Mouse (Mus musculus): ENCODE data around the gene Ush2a.

The Ush2a gene

DNA sequence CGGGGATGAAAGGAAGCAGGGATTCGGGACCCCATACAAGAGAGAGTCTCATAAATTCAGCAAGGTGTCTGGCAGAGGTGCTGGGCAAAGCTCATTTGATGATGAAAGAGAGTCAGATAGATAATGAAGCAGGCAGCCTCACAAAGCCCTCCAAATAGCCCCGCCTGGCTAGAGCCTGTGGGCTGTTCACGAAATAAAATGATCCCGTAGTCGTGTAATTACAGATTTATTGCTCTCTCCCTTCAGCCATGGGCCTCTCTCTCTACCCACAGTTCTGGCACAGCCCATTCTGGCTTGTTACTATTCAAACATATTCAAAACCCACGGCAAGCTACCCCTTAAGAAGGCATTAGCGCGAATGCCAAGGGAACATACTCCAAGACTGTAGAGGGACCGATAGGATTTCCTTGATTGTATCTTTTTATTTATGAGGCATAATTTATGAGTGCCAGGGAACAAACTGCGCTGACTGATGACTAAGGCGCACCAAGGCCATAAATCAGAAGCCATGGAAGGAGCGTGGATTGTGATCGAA is 675.5 kb downstream of the Ush2a start:
- DNase-seq: no peak

DNA sequence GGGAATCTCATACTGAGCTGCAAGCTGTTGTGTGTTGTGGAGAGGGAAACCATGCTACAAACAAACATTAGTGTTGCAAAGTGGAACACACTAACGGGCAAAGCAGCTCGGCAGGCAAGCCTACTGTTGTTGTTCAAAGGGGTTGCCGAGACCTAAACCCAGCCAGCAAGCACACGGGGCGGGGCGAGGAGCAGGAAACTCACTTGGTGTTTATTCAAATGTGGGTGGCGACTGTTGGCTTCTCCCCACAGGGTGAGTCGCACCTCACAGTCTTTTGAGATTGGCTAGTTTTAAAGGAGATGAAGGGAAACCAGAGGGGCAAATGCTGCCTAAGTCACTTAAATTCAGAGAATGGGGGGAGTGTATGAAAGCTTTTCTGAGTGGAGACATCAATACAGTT is 683.5 kb downstream of the Ush2a start:
- DNase-seq: no peak

- no peak for DNase-seq
Observed at GRCm38 (mm10) chr1:188946849-188947248, 685.0 kb downstream of the Ush2a start.

- no peak for DNase-seq
Observed at GRCm38 (mm10) chr1:188947794-188948193, 686.0 kb downstream of the Ush2a start.

- no peak for DNase-seq
Observed at GRCm38 (mm10) chr1:188948276-188948675, 686.5 kb downstream of the Ush2a start.

DNA sequence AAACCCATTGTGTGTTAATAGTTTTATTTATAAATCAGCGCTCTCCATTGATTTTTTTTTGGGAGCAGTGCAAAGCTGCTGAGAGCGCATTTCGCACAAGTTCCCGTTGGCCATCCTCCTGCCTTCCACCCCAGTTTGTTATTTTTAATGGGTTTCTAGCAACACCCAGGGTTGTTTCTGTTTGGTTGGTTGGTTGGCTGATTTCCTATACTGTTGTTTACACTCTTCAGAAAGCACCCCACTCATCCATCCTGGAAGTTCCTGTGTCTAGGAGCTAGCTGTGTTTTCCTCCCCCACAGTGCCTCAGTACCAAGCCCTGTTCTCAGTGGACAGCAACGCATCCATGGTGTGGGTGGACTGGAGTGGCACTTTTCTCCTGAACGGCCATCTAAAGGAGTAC is 689.3 kb downstream of the Ush2a start:
- DNase-seq: no peak

- no peak for DNase-seq
Observed at GRCm38 (mm10) chr1:188952501-188952900, 690.7 kb downstream of the Ush2a start.

DNA sequence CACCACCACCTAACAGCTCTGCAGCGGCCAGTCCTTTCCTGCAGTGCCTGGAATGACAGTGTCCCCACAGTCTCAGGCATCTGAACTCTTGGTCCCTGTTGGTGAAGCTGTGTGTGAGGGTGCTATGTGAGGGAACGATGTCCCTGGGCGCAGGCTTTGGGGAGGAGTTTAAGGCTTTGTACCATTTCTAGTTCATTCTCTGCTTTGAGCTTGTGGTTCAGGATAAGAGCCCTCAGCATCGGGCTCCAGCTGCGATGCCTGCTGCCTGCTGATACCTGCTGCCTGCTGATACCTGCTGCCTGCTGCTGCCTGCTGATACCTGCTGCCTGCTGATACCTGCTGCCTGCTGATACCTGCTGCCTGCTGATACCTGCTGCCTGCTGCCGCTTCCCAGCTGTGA is 711.3 kb downstream of the Ush2a start:
- DNase-seq: no peak

GRCm38 (mm10) chr1:188973926-188974325 is 712.1 kb downstream of the Ush2a start:
- no peak for DNase-seq

DNA sequence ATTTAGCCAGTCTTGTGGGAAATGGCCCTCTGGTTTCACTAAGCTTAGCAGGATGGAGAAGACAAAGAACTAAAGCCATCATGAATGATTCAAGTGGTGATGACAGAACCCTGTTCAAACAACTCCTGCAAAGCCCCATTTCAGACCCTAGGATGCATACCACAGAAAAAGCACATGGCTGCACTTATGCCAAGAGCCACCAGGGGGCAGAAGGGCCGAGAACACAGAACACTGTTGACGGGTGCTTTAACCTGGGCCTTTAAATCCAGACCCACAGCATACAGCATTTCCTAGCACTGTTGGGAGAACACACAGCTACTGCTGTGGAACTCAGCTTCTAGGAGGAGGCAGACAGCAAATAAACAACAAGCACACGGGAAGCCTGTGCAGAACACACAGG is 718.2 kb downstream of the Ush2a start:
- peak; percentile 37 for DNase-seq

- DNase-seq: no peak
Observed at GRCm38 (mm10) chr1:188993218-188993617, 731.4 kb downstream of the Ush2a start.

- DNase-seq: no peak
Observed at GRCm38 (mm10) chr1:188997921-188998320, 736.1 kb downstream of the Ush2a start.

GRCm38 (mm10) chr1:188999981-189000380 is 738.2 kb downstream of the Ush2a start:
- no peak for DNase-seq

DNA sequence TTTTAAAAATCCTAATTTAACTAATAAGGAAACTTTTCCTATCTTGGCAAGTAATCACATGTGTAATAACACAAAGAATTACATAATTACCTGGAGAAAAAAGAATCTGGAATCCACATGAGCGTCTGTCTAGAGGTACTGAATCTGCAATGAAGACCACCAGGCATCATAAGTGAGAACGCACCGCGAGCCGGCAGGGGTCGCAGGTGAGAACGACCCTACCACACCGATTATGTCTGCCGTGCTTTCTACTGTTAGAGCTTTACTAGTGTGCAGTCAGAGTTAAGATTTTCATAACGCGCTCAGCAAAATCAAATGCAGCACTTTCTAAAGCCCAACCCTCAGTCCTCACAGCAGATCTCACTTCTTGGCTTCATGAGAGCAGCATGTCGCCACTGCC is 740.0 kb downstream of the Ush2a start:
- DNase-seq: no peak

GRCm38 (mm10) chr1:189004774-189005173 is 743.0 kb downstream of the Ush2a start:
- no peak for DNase-seq

DNA sequence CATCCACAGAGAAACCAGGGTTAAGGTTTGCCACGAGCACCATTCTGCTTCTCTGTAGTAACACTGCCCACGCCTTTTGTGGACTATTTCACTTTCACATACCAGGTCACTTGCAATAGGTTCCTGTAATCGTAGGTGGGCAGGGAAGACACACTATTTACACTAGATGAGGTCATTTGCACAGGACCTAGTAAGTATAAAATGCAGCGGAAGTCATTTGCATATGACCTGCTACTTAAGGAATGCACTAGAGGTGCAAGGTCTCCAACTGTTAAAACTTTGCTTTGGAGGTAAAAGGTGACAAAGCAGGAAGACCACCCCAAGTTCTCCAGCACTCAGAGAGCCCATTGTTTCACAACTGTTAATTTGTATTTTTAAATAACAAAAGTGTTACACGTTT is 744.4 kb downstream of the Ush2a start:
- DNase-seq: no peak

- DNase-seq: no peak
Observed at GRCm38 (mm10) chr1:189006826-189007225, 745.0 kb downstream of the Ush2a start.

GRCm38 (mm10) chr1:189007239-189007979 is 745.6 kb downstream of the Ush2a start, which contains the start of gene Kctd3:
Gene Kctd3, minus strand, starts transcription at chr1:189007841.
- peak; percentile 97 for DNase-seq

GRCm38 (mm10) chr1:189007980-189008324 is 746.1 kb downstream of the Ush2a start:
- DNase-seq: no peak

GRCm38 (mm10) chr1:189010671-189011070 is 748.8 kb downstream of the Ush2a start:
- DNase-seq: no peak

GRCm38 (mm10) chr1:189012846-189013586 is 751.2 kb downstream of the Ush2a start:
- DNase-seq: no peak

DNA sequence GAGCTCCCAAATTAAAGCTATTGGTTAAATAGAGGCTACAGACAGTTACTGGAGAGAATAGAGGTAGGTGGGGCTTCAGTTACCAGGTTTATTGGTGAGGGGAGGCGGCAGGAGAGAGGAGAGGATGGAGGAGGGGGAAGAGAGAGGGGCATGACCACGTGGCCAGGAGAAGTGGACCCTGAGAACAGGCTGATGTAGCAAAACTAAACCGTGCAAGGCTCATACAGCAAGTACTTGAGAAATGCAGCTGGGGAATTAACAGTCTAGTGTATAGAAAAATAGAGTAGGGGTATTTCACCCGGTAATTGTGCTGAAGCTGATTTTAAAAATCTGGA is 751.7 kb downstream of the Ush2a start:
- no peak for DNase-seq
